Mouse (Mus musculus) left cerebral cortex, adult 8-10 months (tissue): ENCODE measurements around the gene Gal3st4. TPM values are rescaled to one million over a fixed set of nuclear protein-coding genes. Genes with fewer than 3 reads are reported as not detected.
A peak's percentile ranks its signal among the peaks of the same experiment; 100 is the strongest.

Experiments
- DNase-seq, 2 experiments: peaks; one replicate each; pipeline ENCODE4 v3.0.0; 2022; ENCODE audit warnings: low spot score in 2 of 2
- total RNA-seq, 4 experiments: library from RNA; stranded (reverse); gene quantifications; 2 replicates each; pipeline ENCODE4 v1.2.4; 2022

Gene Gal3st4
- total RNA-seq, 4 experiments from 2014 or later: 2.8 to 5.2 (median 3.9) TPM

DNA sequence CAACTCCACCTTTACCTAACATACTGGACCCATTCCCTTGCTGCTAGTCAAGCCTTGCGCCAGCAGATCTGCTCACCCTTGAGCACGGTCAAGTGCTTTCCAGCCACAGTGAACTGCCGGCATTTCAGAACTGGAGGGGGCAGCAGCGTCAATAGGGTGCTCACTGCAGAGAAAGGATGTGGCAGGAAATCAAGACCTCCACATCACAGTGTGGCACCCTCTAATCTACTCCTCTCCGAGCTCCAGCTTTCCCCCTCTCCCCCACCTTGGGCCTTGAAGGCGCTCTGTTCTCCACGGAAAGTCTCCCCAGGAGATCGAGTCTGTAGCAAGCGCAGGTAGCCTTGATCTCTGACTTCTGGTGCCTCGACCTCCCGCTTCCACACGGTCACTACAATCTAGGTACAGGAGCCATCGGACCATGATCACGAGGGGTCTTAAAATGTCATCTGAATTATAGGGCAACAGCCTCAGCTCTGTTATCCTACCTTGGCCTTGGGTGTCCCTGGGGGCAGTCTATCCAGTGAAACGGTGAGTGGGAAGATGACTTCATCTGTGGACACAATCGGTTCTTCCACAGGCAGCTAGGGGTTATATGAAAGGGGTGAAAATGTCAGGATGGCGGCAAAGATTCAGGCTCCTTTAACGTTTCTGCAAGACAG is 9.9 kb downstream of the Gal3st4 start:
- no peak for DNase-seq

DNA sequence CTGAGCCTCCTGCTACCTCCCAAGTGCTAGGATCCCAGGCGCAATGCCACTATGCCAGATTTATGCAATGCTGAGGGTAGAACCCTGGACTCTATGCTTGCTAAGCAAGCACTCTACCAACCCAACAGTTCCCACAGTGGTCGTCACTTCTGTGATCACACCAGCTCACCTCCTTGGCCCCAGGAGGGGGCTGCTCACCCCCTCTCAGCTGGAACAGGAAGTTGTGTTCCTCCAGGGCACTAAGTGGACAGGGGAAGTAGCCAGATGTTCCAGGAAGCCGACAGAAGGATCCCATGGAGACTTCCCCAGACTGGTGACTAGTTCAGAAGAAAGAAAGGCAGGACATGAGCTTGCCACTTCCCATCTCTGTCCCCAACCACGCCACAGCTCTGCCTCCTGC is 10.6 kb downstream of the Gal3st4 start:
- no peak for DNase-seq

DNA sequence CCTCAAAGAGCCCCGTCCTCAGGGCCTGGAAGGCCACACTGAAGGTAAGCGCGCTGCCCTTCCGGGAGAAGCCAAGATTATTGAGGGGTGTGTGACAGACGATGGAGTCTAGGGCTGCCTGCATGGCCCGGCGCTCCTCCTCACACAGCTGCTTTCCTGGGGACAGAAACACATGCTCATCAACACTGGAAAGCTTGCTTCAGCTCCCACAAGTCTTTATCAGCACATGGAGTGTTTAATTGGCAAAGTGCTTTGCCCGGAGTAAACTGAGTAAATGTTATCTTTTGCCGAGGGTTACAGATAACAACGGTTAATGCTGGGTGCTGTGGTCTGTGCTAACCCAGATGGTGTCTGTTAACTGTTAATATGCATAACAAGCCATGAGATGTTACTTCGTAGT is 11.8 kb downstream of the Gal3st4 start:
- DNase-seq: no peak

DNA sequence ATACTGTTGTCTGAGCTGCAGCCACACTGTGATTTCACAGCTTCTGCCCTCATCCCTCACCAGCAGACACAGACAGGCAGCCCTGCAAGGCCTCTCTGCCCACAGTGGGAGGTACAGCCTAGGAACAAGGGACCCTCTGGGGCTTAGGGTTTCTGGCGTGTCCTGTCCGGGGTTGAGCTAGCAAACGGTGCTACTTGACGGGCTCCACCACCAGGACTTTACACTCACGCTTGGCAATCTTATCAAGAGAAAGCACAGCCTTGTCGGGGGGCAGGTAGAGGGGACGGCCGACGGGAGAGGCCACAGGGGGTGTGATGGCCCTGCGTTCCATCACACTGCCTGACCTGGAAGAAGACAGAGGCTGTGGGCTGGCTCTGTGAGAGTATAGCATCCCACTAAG is 12.6 kb downstream of the Gal3st4 start:
- no peak for DNase-seq

DNA sequence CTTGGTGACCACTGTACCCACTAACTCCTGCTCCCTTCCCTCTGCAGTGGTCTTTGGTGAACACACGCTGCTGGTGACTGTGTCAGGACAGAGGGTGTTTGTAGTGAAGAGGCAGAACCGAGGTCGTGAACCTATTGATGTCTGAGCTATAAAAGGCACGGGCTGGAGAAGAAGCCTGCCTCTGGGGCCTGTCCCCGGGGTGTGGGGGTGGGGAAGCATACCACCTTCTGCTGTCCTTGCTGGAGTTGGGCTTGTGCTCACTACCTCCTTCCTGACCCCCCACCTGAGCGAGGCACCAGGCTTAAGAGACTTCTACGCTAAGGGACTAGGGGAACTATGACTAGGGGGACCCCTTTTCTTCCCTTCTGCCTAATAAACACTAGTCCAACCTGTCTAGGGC is 13.6 kb downstream of the Gal3st4 start:
- no peak for DNase-seq

DNA sequence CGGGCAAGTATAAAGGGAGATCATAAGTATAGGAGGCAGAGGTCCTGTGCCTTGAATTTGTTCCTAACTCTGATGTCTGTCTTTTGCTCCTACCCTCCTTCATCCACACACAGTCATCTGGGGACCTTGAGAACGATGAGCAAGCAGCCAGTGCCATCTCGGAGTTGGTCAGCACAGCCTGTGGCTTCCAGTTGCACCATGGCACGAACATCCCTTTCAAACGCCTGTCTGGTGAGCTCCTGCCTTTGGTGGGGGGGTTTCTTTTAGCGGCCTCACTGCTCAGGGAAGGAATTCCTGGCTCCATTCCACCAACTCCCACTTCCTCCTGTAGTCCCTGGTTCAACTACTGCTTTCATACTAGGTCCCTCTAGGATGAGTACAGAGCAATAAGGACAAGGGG is 14.1 kb downstream of the Gal3st4 start:
- DNase-seq: no peak

DNA sequence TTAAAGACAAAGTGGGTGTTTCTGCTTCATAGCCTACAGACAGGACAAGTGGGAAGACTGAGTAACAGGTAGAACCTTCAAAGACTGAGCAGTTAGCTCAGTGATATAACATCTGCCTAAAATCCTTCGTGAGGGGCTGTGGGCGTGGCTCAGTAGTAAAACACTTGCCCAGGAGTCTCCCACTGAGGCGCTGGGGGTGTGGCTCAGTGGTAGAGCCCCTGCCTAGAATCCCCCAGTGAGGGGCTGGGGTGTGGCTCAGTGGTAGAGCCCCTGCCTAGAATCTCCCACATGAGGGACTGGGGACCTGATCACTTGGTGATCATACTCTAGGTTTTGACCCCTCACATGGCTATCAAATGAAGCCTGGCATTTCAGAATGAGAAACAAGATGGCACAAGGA is 14.6 kb downstream of the Gal3st4 start:
- DNase-seq: no peak

DNA sequence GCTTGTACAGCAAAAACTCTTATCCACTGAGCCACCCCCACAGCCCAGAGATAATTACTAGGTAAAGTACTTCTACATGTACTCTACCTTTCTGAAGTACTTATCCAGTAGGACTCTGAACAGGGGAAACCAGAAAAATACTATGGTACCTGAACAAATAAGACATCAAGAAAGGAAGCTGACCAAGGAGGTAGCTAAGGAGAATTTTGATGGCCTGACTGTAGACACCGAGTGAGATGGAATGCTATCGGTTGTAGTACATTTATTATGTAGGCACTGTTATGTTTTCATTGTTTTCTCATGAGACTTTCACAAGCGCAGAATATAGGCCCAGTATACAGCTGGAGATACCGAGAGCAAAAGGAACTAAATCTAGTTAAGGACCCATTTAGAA is 15.1 kb downstream of the Gal3st4 start:
- no peak for DNase-seq

DNA sequence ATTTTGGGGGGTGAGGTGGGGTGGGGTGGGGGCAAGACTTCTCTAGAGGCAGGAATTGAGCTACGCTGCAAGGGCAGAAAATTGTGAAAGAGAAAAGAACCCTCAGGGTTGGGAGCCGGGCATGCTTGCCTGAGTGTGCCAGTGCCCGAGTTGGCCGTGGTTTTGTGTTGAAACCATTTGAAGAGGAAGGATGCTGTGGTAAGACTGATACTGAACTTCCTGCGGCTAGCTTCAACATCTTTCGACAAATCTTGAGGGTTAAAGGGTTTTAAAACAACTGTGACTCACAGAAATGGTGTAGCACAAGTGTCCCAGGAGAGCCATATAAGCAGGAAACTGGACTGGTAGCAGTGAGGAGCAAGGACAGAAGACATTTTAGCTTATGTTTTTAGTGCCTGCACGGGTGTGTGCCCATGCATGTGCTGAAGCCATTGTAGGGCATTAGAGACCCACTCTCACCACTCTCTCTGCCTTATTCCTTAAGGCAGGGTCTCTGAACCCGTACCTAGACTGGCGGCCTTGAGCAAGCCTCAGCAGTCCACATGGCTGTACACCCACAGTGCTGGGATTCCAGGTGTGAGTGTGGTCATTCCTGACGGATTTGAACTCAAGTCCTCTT is 15.6 kb downstream of the Gal3st4 start:
- no peak for DNase-seq

DNA sequence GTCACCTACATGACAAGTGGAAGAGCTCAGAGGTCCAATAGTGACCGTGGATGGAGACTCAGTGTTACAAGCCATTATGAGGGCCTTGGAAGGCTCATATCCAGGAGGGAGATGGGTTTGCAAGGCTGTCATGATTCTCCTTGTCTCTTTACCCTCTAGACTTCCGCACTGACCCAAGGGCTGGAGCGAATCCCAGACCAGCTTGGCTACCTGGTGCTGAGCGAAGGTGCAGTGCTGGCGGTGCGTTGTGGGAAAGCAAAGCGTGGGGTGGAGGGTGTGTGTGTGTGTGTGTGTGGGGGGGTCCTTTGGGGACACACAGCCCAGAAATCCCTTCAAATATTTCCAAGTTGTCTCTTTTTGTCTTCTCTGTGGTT is 16.6 kb downstream of the Gal3st4 start:
- DNase-seq: no peak

DNA sequence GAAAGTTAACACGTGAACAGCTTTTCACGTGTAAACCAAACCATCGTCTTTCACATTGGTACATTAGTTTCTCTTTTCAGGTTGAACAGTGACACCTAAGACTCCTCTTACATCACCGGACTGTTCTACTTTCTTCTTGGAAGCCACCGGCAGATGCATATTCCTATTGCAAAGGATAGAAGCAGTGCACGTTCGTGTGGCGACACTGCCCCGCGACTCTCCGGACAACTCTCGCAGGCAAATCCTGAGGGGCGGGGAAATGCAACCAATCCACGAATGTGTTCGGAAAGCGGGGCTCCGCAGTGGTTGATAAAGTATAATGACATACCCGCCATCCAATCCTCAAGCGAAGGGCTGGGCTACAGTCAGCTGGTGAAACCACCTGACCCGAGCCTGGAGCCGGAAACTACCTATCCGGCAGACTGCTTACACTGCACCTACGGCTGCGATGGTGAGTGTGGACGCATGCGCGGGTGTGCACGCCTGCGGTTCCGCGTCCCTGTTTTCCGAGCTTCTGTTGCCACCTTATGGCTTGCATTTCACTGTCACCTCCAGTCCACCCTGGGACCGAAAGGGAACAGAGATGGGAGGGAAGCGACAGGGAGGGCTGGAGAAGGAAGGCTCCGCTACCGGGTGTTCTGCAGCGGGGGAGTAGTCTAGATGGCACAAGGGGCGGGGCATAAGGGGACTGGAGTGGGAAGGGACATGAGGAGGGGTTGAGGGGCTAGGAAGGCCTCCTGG is 17.1 kb downstream of the Gal3st4 start, which contains the start of gene Lamtor4:
Gene Lamtor4, plus strand, starts transcription at position 130 of the 741 bp plus-strand sequence.
- peak; percentile 84 to 98 for DNase-seq

DNA sequence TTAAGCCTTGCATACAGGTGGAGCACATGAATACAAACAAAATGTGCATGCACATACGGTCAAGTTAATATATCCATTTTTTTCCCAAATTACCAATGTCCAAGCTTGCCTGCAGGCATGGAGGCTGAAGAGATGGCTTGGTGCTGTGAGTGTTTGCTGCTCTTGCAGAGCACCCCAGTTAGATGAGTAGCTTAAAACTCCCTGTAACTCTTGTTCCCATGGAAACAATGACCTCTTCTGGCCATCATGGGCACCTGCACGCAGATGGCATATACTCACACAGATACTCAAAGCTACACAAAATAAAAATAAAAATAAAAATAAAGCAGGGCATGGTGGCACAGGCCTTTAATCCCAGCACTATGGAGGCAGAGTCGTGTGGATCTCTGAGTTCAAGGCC is 19.6 kb downstream of the Gal3st4 start:
- no peak for DNase-seq

DNA sequence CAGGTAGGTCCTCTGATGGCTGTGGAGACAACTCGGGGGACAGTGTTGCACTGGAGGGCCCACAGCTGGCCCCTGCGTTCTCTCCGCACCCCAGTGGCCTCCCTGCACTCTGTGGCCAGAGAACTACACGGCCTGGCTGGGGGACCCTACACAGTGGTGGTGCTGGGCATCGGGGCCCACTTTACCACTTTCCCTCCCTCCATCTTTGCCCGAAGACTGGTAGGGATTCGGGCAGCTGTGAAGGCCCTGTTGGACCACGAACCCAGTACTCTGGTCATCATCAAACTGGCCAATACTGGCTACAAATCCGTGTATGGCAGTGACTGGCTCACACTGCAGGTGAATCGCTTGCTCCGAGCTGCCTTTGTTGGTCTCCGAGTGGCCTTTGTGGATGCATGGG is 21.5 kb downstream of the Gal3st4 start:
- DNase-seq: no peak

DNA sequence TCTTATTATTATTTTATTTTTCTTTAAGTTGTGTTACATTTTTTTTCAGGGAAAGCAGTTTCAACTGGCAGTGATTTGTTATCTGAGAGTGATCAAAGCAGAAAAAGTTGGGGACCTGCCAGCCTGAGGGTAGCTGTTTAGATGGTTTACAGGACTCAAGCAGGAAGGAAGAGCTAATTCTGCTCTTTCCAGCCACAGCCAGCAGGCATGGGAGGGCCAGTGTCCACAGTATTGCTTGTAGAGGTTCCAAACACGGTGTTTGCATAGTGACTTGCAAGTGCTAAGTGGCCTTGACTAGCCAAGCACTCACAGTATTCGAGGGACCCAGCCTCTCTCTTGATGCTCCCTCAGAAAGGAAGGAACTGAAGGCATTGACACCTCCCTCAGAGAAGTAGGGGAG is 31.1 kb downstream of the Gal3st4 start:
- DNase-seq: no peak

DNA sequence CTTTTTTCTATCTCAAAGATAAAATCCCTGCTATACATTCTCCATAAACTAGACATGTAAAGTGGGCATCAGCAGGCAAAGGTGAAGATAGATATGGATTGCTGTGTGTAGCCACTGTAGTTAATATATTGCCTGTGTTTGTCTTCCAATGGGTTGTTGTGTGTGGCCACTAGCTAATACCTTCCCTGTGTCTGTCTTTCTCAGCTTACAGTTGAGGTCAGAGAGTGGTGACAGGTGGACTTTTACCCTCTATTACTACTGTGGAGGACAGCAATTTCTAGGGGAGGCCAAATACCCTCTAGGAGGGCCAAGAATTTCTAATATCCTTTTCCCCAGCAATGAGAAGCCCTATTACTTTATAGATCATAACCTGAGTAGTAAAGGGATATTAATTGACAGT is 38.4 kb downstream of the Gal3st4 start:
- DNase-seq: no peak

DNA sequence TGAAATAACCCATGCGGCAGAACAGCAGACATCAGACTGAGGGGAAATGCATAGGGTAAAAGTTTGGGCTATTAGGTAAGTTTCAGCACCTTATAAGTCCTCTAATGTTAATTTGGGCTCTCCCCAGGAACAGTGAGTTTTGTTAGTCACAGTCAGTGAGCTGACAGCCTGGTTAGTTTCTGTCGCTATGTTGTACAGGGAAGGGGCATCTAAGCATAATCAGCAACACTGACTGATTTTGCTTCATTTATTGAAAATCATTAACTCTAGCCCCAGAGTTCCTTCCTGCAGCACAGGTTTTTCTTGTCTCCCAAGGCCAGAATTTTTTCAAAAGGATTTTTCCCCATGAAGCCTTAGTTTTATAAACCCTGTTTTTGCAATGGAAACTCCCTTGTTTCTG is 38.9 kb downstream of the Gal3st4 start:
- no peak for DNase-seq

DNA sequence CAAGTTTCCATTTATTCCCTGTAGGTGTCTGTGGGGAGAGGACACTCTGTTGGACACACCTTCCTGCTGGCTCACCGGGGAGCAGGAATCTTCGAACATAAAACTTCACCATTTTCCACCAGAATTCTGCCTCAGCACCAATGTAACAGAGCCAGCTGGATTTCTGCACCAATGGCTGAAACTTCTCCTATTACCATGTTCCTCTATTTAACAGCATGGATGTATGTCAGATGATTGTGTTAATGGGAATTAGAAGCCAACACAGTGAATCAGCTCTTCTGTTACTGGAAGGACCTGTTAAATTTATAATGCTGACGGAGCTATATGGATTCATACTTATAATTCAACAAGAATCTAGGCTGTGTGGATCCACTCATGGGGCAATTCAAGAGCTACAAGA is 43.1 kb downstream of the Gal3st4 start:
- DNase-seq: no peak

DNA sequence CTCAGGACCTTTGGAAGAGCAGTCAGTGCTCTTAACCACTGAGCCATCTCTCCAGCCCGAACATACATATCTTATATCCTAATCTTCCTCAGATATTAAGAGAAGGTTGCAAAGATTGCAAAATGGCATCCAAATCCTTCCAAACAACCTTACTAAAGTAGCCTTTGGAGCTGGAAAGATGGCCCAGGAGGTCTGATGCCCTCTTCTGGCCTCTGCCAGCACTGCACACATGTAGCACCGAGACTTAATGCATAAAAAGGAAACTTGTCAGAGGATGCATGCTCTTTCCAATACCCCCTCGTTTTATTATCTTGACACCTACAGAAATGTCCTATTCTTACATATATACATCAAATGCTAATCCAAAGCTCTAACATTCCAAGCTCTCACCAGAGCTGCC is 44.6 kb downstream of the Gal3st4 start:
- no peak for DNase-seq

DNA sequence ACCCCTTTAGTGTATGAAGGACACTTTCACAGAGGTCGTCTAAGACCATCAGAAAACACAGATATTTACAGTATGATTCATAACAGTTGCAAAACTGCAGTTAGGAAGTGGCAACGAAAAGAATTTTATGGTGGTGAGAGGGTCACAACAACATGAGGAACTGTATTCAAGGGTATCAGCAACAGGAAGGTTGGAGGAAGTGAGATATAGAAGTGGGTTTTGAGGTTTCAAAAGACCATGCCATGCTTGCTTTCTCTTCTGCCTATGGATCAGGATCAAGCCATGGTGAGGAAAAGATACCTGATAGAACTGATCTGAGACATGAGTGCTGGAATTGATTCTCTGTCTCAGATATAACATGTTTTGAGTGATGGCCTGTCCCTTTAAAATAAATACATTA is 45.3 kb downstream of the Gal3st4 start:
- DNase-seq: no peak

DNA sequence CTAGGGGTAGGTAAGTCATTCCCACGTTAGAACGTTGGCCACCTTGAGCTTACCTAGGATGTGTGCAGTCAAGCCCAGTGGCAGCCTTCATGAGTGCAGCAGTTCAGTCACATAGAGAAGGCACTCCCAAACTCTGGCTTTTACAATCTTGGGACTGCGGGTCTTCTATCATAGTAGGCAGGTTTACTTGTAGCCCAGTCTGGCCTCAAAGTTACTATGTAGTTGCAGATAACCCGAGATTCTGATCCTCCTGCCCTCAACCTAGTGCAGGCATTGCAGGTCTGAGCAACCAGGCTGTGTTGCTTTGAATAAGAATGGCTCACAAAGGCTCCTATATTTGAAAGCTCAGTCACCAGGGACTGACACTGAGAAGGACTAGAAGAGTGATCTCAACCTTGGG is 46.1 kb downstream of the Gal3st4 start:
- DNase-seq: no peak

DNA sequence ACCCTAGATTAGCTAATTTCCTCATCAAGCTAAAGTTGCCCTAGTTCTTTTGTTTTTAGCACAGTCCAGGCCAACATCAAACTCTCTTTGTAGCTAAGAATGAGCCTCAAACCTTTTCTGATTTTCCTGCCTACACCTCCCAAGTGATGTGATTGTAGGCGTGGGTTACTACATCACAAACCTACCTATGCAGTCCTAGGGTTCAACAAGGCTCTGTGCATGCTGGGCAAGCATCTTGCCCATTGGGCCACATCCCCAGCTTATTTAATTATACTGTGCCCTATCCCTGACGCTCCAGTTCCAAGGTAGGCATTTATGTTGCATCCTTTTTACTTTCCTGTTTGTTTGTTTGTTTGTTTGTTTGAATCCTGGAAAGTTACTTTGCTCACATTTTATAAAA is 46.9 kb downstream of the Gal3st4 start, which contains the start of gene Nxpe5:
Gene Nxpe5, plus strand, starts transcription at position 199 of the 400 bp plus-strand sequence.
- no peak for DNase-seq

DNA sequence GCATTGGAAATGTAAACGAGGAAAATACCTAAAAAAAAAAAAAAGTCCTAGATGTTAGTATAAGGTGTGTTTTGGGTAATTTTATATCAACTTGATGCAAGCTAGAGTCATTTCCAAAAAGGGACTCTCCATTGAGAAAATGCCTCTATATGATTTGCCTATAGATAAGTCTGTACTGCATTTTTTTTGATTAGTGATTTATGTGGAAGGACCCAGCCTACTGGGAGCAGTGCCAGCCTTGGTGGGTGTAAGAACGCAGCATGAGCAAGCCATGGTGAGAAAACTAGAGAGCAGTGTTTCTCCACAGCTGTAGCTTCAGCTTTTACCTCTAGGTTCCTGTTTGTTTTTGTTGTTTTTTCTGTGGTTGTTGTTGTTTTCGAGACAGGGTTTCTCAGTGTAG is 49.4 kb downstream of the Gal3st4 start:
- no peak for DNase-seq

DNA sequence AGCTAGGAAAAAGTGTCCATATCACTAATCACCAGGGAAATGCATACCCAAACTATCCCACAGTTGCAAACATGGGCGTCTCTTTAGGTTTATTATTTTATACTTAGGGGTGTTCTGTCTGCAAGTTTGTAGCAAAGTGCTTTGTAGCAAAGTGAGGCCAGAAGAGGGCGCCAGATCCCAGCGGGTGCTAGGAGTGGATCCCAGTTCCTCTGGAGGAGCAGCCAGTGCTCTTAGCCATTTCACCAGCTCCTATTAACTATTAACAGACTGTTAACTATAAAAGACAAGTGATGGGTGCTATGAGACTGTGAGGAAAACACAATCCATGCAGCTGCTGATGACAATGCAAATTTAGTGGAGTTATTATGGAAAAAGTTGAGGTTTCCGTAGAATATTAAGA is 50.5 kb downstream of the Gal3st4 start:
- DNase-seq: peak; percentile 29 to 80
